Mouse (Mus musculus) kidney, adult 2 months (tissue): ENCODE results near the gene Wdr62.

Source experiments
- CTCF ChIP-seq: fragments of 200-500 bp; conservative IDR thresholded peaks from 2 replicates; pipeline ENCODE4 v1.5.1; 2011; ENCODE audit warnings: low read depth, mild to moderate bottlenecking, control low read depth, low read length, moderate library complexity, mixed read lengths; ENCODE audit not compliant: insufficient read depth, insufficient read length
- POLR2A ChIP-seq: fragments of 200-500 bp; IDR thresholded peaks from one replicate; pipeline ENCODE4 v1.6.1; 2011; ENCODE audit warnings: low read depth, low read length, control low read depth

DNA sequence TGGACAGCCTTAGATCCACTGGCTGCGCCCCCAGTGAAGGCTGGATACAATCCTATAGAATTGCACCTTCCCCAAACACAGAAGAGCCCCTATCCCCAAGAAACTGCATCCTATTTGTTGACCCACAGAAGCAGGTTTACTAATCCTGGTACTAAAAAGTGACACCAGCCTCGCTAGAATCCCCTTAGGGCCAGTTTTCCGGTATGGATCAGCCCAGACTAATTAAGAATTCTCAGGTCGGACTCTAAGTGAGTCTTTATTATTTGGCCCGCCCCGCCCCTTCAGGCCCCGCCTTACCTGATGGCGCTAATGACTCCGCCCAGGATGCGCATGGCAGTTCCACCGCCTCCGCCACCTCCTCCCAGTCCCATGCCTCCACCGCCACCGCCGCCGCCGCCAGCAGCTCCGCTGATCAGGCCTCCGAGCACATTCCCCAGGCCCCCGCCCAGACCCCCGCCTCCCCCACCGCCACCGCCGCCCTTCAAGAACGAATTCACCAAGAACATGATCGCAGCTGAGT lies 86.6 kb downstream of the Wdr62 start:
- TF ChIP-seq CTCF, result no peak
- no peak for TF ChIP-seq POLR2A
